Mouse (Mus musculus) heart, postnatal 10 days (tissue): ENCODE data around the gene Pde6c. TPM values are rescaled to one million over a fixed set of nuclear protein-coding genes. Genes with fewer than 3 reads are reported as not detected.

Source experiments
- DNase-seq, 2 experiments: peaks; one replicate each; pipeline ENCODE4 v3.0.0; 2021
- intact Hi-C: fragments of 180-260 bp; cut with DNase I; formaldehyde crosslinking; loops from one replicate; pipeline ENCODE4 v1.15.1; 2025
- total RNA-seq, 2 experiments: library from RNA; stranded (reverse); gene quantifications; 2 replicates each; pipeline ENCODE4 v1.2.3; 2021

Gene Pde6c
- total RNA-seq, 2 experiments from 2014 or later, result not detected

DNA sequence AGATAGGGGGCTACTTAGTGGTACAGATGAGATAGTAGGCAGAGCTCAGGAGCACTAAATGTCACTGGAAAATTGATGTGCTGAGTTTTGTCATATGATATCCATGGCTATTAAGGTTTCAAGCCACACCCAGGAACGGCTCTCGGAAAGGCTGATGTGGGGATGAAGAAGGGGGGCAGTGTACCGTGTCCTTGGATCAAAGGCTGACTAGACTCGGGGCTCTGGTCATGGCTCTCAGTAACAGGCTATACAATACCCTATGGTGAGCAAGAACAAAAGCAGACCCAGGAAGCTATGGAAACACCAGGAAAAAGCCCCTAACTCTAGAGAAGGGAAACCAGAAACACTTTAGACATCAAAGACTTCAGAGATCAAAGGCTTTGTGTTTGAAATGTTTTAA lies 99.9 kb downstream of the Pde6c start:
- intact Hi-C loops, result no loop called here
- no peak for DNase-seq

Other genes starting within 250 kb of the Pde6c start
- gene Myof, start 89.2 kb upstream of the Pde6c start, total RNA-seq, result 10 to 100 TPM; 14.9 to 15.7 TPM
- 1 to 10 TPM; 7.1 to 7.8 TPM for gene Cep55, start 77.8 kb upstream of the Pde6c start, total RNA-seq
- 10 to 100 TPM in 1 of 2 experiments, under 1 TPM in 1; 0.79 to 10.7 TPM for gene Ffar4, start 35.7 kb upstream of the Pde6c start, total RNA-seq
- 1 to 10 TPM; 1.8 to 6.2 TPM for gene Rbp4, start 7.5 kb upstream of the Pde6c start, total RNA-seq
- 10 to 100 TPM; 13.3 to 13.6 TPM for gene Fra10ac1, start 91.4 kb downstream of the Pde6c start, total RNA-seq
- gene Lgi1, start 131.8 kb downstream of the Pde6c start, total RNA-seq, result under 1 TPM; 0.32 to 0.41 TPM